Mouse (Mus musculus): ENCODE results near the gene Gm17482. TPM values are rescaled to one million over a fixed set of nuclear protein-coding genes. Genes with fewer than 3 reads are reported as not detected.

Gene Gm17482
- polyA plus RNA-seq, 1 experiment from 2014 or later, result not detected

DNA sequence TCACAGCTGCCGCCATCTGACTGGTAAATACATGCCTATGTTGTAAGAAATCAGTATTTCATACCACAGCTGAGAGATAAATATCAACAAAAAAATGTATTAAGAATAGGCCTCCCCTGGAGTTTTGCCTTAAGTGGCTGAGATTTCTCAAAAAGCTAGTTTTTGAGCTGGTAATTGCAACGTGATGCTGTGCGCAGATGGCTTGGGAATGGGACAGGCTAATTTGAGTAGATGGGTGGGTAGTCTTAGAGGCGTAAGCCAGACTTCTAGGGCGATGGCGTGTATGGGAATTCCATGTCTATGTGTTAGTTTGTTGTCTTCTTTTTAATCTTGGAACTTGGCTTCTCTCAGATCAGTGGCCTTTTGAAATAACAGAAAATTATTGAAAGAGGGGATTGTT, 64.7 kb downstream of the Gm17482 start:
- no peak overlapping the region for H3K4me3 ChIP-seq (ENCODE audit: low read depth, low read length)
- ATAC-seq (replicated peaks; ENCODE audit: low FRiP score), result no peak
- no peak overlapping the region for H3K27ac ChIP-seq (ENCODE audit: low read depth, low read length)
- no peaks in the 10 kb centered on the region for H3K9me3 ChIP-seq (ENCODE audit: control insufficient read depth, low read length)
- H3K36me3 ChIP-seq (ENCODE audit: control insufficient read depth, insufficient read depth, low read length), result no peaks in the 10 kb centered on the region
- H3K27me3 ChIP-seq (replicated peaks; ENCODE audit: control insufficient read depth, insufficient read depth, low read length), result no peaks in the 10 kb centered on the region
- H3K9ac ChIP-seq (ENCODE audit: low read depth, low read length), result no peak overlapping the region
- no peaks in the 10 kb centered on the region for H3K4me1 ChIP-seq (replicated peaks; ENCODE audit: control insufficient read depth, insufficient read depth, low read length)
- no peak overlapping the region for H3K4me2 ChIP-seq
- 87% methylated on average over 6 of the region's 6 CpGs for WGBS
- DNase-seq (ENCODE audit: low spot score), result no peak

DNA sequence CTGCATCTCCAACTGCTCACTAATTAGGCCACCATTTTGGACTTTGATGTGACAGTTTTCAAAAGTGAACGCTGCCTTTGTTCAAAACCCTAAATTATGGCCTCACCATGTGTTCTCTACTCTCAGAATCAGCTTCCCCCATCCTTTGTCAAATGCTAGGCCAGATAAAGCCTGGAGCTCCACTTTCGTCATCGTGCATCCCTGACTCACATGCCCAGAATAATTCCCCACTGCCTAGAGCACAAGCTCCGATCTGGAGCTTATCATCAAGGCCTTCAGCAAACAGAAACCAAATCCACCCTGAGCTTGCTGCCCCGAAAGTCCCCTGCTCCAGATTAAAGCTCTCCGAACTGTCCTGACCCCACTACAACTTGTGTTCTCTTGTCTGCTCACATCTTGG, 65.5 kb downstream of the Gm17482 start:
- H3K27ac ChIP-seq (ENCODE audit: low read depth, low read length), result no peak overlapping the region
- H3K9ac ChIP-seq (ENCODE audit: low read depth, low read length), result no peak overlapping the region
- DNase-seq (ENCODE audit: low spot score), result no peak
- H3K36me3 ChIP-seq (ENCODE audit: control insufficient read depth, insufficient read depth, low read length), result no peaks in the 10 kb centered on the region
- WGBS, result 67% methylated on average over 6 of the region's 6 CpGs
- no peak overlapping the region for H3K4me3 ChIP-seq (ENCODE audit: low read depth, low read length)
- H3K4me2 ChIP-seq, result no peak overlapping the region
- no peaks in the 10 kb centered on the region for H3K9me3 ChIP-seq (ENCODE audit: control insufficient read depth, low read length)
- ATAC-seq (replicated peaks; ENCODE audit: low FRiP score), result no peak
- H3K4me1 ChIP-seq (replicated peaks; ENCODE audit: control insufficient read depth, insufficient read depth, low read length), result no peaks in the 10 kb centered on the region
- H3K27me3 ChIP-seq (replicated peaks; ENCODE audit: control insufficient read depth, insufficient read depth, low read length), result no peaks in the 10 kb centered on the region

DNA sequence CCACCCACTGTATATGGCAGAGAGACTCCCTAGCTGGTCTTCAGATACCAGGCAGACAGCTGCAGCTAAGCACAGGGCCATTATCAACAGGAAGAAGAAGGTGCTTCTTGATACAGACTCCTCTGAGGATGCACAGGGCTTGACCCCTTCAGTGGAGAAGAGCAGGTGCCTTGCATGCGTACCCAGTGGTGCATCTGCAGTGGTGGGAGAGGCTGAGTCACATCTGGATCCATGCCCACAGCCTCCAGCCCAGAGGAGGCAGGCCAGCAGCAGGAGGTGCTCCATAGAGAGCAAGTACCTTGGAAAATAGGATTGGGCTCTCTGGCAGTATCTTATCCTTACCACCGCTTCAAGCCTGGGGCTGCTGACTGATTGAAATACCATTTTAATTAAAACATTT, 66.7 kb downstream of the Gm17482 start:
- H3K4me2 ChIP-seq, result no peak overlapping the region
- no peaks in the 10 kb centered on the region for H3K4me1 ChIP-seq (replicated peaks; ENCODE audit: control insufficient read depth, insufficient read depth, low read length)
- 77% methylated on average over 2 of the region's 2 CpGs for WGBS
- H3K9me3 ChIP-seq (ENCODE audit: control insufficient read depth, low read length), result no peaks in the 10 kb centered on the region
- H3K4me3 ChIP-seq (ENCODE audit: low read depth, low read length), result no peak overlapping the region
- H3K36me3 ChIP-seq (ENCODE audit: control insufficient read depth, insufficient read depth, low read length), result no peaks in the 10 kb centered on the region
- DNase-seq (ENCODE audit: low spot score) (no peak), ATAC-seq (replicated peaks; ENCODE audit: low FRiP score) (no peak)
- H3K9ac ChIP-seq (ENCODE audit: low read depth, low read length), result no peak overlapping the region
- H3K27ac ChIP-seq (ENCODE audit: low read depth, low read length), result no peak overlapping the region
- no peaks in the 10 kb centered on the region for H3K27me3 ChIP-seq (replicated peaks; ENCODE audit: control insufficient read depth, insufficient read depth, low read length)

DNA sequence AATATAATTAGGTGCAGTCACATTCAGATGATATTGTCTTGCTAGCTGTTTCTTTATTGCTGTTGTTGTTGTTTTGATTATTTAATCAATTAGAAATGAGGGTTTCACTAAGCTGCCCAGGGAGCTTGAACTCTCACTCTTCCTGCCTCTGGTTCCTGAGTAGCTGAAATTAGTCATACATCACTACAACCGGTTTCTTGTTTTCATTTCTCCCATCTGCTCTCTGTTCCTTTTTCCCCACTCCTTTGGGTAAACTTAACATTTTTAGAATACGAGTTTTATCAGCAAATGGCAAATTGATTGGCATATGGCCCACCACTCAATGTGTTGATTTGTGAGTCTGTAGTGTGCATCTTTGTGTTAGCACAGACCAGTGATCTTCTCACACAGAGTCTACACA, 80.0 kb downstream of the Gm17482 start:
- Histone ChIP-seq H3K4me3 (ENCODE audit: low read depth, low read length) (no peak overlapping the region), H3K4me2 (no peak overlapping the region), H3K4me1 (replicated peaks; ENCODE audit: control insufficient read depth, insufficient read depth, low read length) (no peaks in the 10 kb centered on the region), H3K9ac (ENCODE audit: low read depth, low read length) (no peak overlapping the region), H3K9me3 (ENCODE audit: control insufficient read depth, low read length) (no peaks in the 10 kb centered on the region), H3K27me3 (replicated peaks; ENCODE audit: control insufficient read depth, insufficient read depth, low read length) (no peaks in the 10 kb centered on the region), H3K36me3 (ENCODE audit: control insufficient read depth, insufficient read depth, low read length) (no peaks in the 10 kb centered on the region), H3K27ac (ENCODE audit: low read depth, low read length) (no peak overlapping the region)
- ATAC-seq (replicated peaks; ENCODE audit: low FRiP score) (no peak), DNase-seq (ENCODE audit: low spot score) (no peak)
- WGBS, result 70% methylated on average over 2 of the region's 2 CpGs

Other genes with a start within 250 kb of the Gm17482 start
- 70.3 and 73.4 TPM in 2 replicates for gene Tamm41, start 189.5 kb upstream of the Gm17482 start, polyA plus RNA-seq (2014; fragmentation: Nextera tagmentation; extraction: Ambion mirVana)
- gene Syn2, start 92.4 kb upstream of the Gm17482 start, polyA plus RNA-seq (2014; fragmentation: Nextera tagmentation; extraction: Ambion mirVana), result 0.16 and 0.30 TPM in 2 replicates
- gene Timp4, start 24.9 kb downstream of the Gm17482 start, polyA plus RNA-seq (2014; fragmentation: Nextera tagmentation; extraction: Ambion mirVana), result 0.04 TPM in 1 of 2 replicates, not detected in the other
- gene Pparg, start 133.6 kb downstream of the Gm17482 start, polyA plus RNA-seq (2014; fragmentation: Nextera tagmentation; extraction: Ambion mirVana), result 1.1 and 1.2 TPM in 2 replicates

Measured in liver, embryonic 11.5 days (tissue).